In the genomic region with DNA sequence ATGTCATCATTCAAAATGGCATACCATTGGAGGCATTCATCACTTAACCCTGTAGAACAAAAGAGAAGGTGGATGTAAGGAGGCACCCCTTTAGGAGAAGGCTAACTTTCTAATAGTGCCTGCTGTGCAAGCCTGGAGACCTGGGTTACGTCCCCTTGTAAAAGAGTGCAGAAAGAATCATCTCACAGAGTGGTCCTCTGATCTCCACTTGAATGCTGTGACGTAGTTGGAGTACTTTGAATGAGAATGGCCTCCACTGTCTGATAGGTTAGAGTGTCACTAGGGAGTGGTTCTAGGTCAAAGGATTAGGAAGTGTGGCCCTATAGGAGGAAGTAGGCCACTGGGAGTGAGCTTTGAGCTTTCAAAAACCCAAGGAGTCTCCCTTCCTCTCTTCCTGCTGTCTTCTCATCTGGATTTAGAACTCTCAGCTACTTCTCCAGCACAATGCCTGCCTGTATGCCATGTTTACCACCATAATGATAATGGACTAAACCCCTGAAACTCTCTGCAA, we compare ENCODE assay signal across 17 mouse cellular contexts.
"Had no signal": no experiment of that assay in that cellular context is flagged by ENCODE, and none has a peak within 500 bp of the region (broad histone marks: within the 10 kb centered on the region; RNA-seq: fewer than 3 reads in every experiment).

No protein-coding gene starts in this region.

- ATAC-seq: inflammation-experienced regulatory T-cells, adult 6 months; intestine, embryonic 15.5 days; intestine, postnatal 0 days; liver, embryonic 12.5 days had no signal

- DNase-seq: gastrocnemius, adult 2 months; gastrocnemius, postnatal 10 days; gastrocnemius, postnatal 25 days; heart, adult 11 months; heart, adult 2 months; heart, postnatal 14 days; heart, postnatal 36 days; kidney, adult 18-20 months; kidney, adult 8-10 months; kidney, postnatal 10 days; kidney, postnatal 25 days; kidney, postnatal 4 days; left cerebral cortex, postnatal 4 days had no signal
